Mouse (Mus musculus): Measurements from ENCODE around the gene Cnn1.

DNA sequence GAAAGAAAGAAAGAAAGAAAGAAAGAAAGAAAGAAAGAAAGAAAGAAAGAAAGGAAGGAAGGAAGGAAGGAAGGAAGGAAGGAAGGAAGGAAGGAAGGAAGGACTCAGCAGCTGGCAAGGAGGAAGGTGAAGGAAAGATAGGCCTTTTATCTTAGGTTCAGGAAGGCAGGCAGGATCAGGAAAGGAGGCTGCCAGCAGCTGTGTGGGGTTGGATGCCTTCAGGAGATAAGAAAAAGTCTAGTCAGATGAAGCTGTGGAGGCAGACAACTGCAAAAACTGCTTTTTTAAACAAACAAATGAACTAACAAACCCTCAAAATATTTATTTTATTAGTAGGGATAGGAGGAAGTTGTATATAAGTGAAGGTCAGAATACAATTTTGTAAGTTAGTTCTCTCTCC, 22.5 kb downstream of the Cnn1 start:
- TF ChIP-seq POLR2A (IDR thresholded peaks at IDR 0.05; ENCODE audit: insufficient read depth, low read depth, low read length), result no peak
- no peak for TF ChIP-seq CTCF (IDR thresholded peaks at IDR 0.05)
- no peak for TF ChIP-seq EP300 (IDR thresholded peaks at IDR 0.05; ENCODE audit: insufficient read depth, low read depth, low read length)
